Mouse (Mus musculus) midbrain, embryonic 12.5 days (tissue): ENCODE results near the gene Spns2. TPM values are rescaled to one million over a fixed set of nuclear protein-coding genes. Genes with fewer than 3 reads are reported as not detected.

ENCODE experiments used
- ATAC-seq: fragments of 200-750 bp; cut with Nextera tagmentation; 2 replicates; pipeline ENCODE4 v1.8.0; 2017; ENCODE audit warnings: low read depth, moderate TSS enrichment, moderate library complexity; ENCODE audit not compliant: low FRiP score
- H3K27ac ChIP-seq: fragments of 300-500 bp; sonication (generic); replicated peaks from 2 replicates; pipeline ENCODE4 v1.5.1; 2016; ENCODE audit warnings: mild to moderate bottlenecking
- H3K27me3 ChIP-seq: fragments of 300-500 bp; sonication (generic); 2 replicates; pipeline ENCODE4 v1.6.1; 2016; ENCODE audit warnings: mild to moderate bottlenecking
- H3K36me3 ChIP-seq: fragments of 300-500 bp; sonication (generic); 2 replicates; pipeline ENCODE4 v1.6.1; 2016
- H3K4me1 ChIP-seq: fragments of 300-500 bp; sonication (generic); 2 replicates; pipeline ENCODE4 v1.6.1; 2016
- H3K4me2 ChIP-seq: fragments of 300-500 bp; sonication (generic); replicated peaks from 2 replicates; pipeline ENCODE4 v1.6.1; 2016; ENCODE audit warnings: mild to moderate bottlenecking, moderate library complexity
- H3K4me3 ChIP-seq: fragments of 300-500 bp; sonication (generic); 2 replicates; pipeline ENCODE4 v1.5.1; 2016; ENCODE audit warnings: mild to moderate bottlenecking
- H3K9ac ChIP-seq: fragments of 300-500 bp; sonication (generic); replicated peaks from 2 replicates; pipeline ENCODE4 v1.6.1; 2016; ENCODE audit warnings: mild to moderate bottlenecking, moderate library complexity
- H3K9me3 ChIP-seq: fragments of 300-500 bp; sonication (generic); 2 replicates; pipeline ENCODE4 v1.6.1; 2016; ENCODE audit warnings: mild to moderate bottlenecking
- WGBS: fragments of 180-500 bp; shearing (Covaris S2); methylation state at CpG from one replicate; pipeline ENCODE4 v1.1.7; 2016; 5-methylcytosine and 5-hydroxymethylcytosine counted together
- polyA plus RNA-seq: library from polyadenylated mRNA; unstranded; fragments of >200 nt; fragmentation: Nextera tagmentation; extraction: Ambion mirVana; gene quantifications from 2 replicates; pipeline ENCODE4 v1.2.1, GENCODE M21; 2016

Spns2 gene
- polyA plus RNA-seq, 1 experiment from 2014 or later = 6.8 TPM

GRCm38 (mm10) chr11:72402969-72403368, 86.7 kb downstream of the Spns2 start:
- Histone ChIP-seq H3K27ac (no peak overlapping the region), H3K4me1 (peaks cover 3% of the 10 kb centered on the region; the same call in 1 of the 2 replicates), H3K4me3 (no peak overlapping the region), H3K9me3 (no peaks in the 10 kb centered on the region), H3K27me3 (peaks cover 6% of the 10 kb centered on the region; the same call in 1 of the 2 replicates), H3K4me2 (no peak overlapping the region), H3K9ac (no peak overlapping the region), H3K36me3 (no peaks in the 10 kb centered on the region)
- no peak for ATAC-seq
- WGBS = 91% methylated on average over 12 of the region's 12 CpGs

- WGBS = 73% methylated on average over 5 of the region's 5 CpGs
- Histone ChIP-seq H3K36me3 (no peaks in the 10 kb centered on the region), H3K9me3 (no peaks in the 10 kb centered on the region), H3K9ac (no peak overlapping the region), H3K4me1 (peaks cover 3% of the 10 kb centered on the region; the same call in 1 of the 2 replicates), H3K4me3 (no peak overlapping the region), H3K27me3 (no peaks in the 10 kb centered on the region; the same call in 1 of the 2 replicates), H3K4me2 (no peak overlapping the region), H3K27ac (no peak overlapping the region)
- ATAC-seq = no peak
These were observed 87.7 kb downstream of the Spns2 start for GRCm38 (mm10) chr11:72402017-72402416.

Other genes with a start within 250 kb of the Spns2 start
- 0.29 and 0.33 TPM in 2 replicates for gene Slc13a5, start 222.7 kb downstream of the Spns2 start, polyA plus RNA-seq
- gene Xaf1, start 188.3 kb downstream of the Spns2 start, polyA plus RNA-seq = 1.6 and 2.0 TPM in 2 replicates
- gene Fbxo39, start 175.5 kb downstream of the Spns2 start, polyA plus RNA-seq = not detected in 2 replicates
- 3.8 and 4.6 TPM in 2 replicates for gene Tekt1, start 127.5 kb downstream of the Spns2 start, polyA plus RNA-seq
- gene Smtnl2, start 78.2 kb downstream of the Spns2 start, polyA plus RNA-seq = 3.5 and 4.0 TPM in 2 replicates
- gene Ggt6, start 54.4 kb downstream of the Spns2 start, polyA plus RNA-seq = not detected in 2 replicates
- 136 and 138 TPM in 2 replicates for gene Mybbp1a, start 48.5 kb downstream of the Spns2 start, polyA plus RNA-seq
- gene Spns3, start 60.6 kb upstream of the Spns2 start, polyA plus RNA-seq = 0.09 and 0.10 TPM in 2 replicates
- 113 and 116 TPM in 2 replicates for gene Ube2g1, start 117.4 kb upstream of the Spns2 start, polyA plus RNA-seq
- 33.7 and 35.3 TPM in 2 replicates for gene Ankfy1, start 200.1 kb upstream of the Spns2 start, polyA plus RNA-seq